Mouse (Mus musculus): ENCODE measurements around the gene Zfp618. TPM values are rescaled to one million over a fixed set of nuclear protein-coding genes. Genes with fewer than 3 reads are reported as not detected.

The Zfp618 gene
- polyA plus RNA-seq, 1 experiment from 2014 or later: 27.6 TPM

DNA sequence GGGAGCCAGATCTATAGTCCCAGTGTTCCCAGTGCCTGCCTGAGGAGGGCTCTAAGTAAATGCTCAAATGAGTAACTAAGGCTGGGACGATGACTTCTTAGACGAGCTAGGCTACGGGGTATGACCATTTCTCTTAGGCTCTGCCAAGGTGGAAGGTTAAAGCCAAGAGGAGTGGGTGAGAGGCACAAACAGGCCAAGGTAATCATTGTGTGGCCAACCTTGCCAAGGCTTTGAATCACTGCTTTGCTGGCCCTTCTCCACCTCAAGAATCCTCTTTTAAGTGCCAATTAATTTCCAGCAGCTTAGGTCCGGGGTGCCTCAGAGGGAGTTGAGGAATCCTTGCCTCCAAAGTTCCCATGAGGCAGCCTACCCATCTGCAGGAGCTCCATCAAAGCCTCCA is 204.7 kb downstream of the Zfp618 start:
- Histone ChIP-seq H3K4me3 (replicated peaks) (no peak overlapping the region), H3K9ac (replicated peaks) (no peak overlapping the region), H3K9me3 (replicated peaks) (no peaks in the 10 kb centered on the region), H3K27ac (replicated peaks) (no peak overlapping the region), H3K36me3 (no peaks in the 10 kb centered on the region), H3K27me3 (replicated peaks) (peaks cover 14% of the 10 kb centered on the region; the same call in 1 of the 2 replicates), H3K4me1 (no peaks in the 10 kb centered on the region), H3K4me2 (no peak overlapping the region)
- no peak for ATAC-seq (ENCODE audit: low FRiP score)
- WGBS: 85% methylated on average over 4 of the region's 4 CpGs

DNA sequence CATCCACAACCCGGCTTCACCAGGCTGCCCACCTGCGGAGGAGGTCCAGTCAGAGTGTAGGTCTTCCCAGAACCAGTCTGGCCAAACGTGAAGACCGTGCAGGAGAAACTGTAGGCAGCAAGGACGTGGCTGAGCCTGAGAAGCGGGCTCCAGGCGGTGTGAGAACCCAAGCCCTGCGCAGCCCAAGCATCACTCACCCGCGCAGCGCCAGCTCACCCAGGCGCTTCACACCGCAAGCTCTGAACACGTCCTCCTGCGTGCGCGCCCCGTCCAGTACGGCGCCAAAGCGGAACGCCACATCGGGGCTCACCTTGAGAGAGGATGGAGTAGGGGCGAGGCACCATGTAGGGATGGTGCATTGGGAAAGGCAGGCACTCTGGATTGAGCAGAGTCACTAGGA is 205.7 kb downstream of the Zfp618 start:
- Histone ChIP-seq H3K4me3 (replicated peaks) (no peak overlapping the region), H3K36me3 (no peaks in the 10 kb centered on the region), H3K27me3 (replicated peaks) (peaks cover 14% of the 10 kb centered on the region; the same call in 1 of the 2 replicates), H3K9me3 (replicated peaks) (no peaks in the 10 kb centered on the region), H3K4me1 (no peaks in the 10 kb centered on the region), H3K4me2 (no peak overlapping the region), H3K9ac (replicated peaks) (no peak overlapping the region), H3K27ac (replicated peaks) (no peak overlapping the region)
- WGBS: 52% methylated on average over 24 of the region's 24 CpGs
- ATAC-seq (ENCODE audit: low FRiP score): no peak

DNA sequence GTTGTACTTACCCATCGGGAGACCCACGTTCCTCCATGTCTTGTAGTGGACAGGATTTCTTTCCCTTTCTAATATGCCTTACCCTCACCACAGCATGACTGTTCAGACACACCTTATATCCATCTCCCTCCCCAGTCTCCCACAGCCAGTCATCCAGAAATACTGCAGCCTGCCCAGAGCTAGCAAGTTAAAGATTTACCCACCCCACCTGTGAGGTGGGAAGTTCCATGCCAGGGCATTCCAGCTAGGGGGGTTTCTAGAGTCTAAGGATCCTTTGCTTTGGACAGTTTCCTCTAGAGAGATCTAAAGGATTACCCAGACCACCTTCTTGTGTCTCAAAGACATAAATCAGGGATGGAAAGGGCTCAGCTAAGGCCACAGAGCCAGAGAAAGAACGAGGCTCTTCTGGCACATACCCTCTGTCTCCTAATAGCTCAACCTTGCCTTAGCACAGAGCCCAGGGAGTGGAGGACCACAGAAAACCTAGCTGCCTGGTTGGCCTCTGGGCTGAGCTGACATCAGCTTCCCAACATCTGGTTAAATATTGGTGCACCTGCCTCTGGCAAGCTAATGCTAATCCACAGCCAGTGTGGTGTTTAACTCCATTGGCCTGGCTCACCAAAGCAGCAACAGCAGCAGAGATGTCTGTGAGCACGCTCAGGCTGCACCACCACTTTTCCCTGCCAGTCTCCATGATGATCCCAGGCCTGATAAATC is 206.8 kb downstream of the Zfp618 start, which contains the start of gene Kif12:
Gene Kif12, minus strand, starts transcription at position 163 of the 717 bp plus-strand sequence.
- no peak within 1 kb of the TSS for H3K27ac ChIP-seq (replicated peaks)
- no peaks in the 10 kb centered on the region for H3K9me3 ChIP-seq (replicated peaks)
- no peak for ATAC-seq (ENCODE audit: low FRiP score)
- H3K4me1 ChIP-seq: no peaks in the 10 kb centered on the region
- WGBS: 78% methylated on average over 4 of the region's 4 CpGs
- H3K4me3 ChIP-seq (replicated peaks): no peak within 1 kb of the TSS
- no peak within 1 kb of the TSS for H3K9ac ChIP-seq (replicated peaks)
- H3K27me3 ChIP-seq (replicated peaks): peaks cover 14% of the 10 kb centered on the region; the same call in 1 of the 2 replicates
- no peak within 1 kb of the TSS for H3K4me2 ChIP-seq
- H3K36me3 ChIP-seq: no peaks in the 10 kb centered on the region

DNA sequence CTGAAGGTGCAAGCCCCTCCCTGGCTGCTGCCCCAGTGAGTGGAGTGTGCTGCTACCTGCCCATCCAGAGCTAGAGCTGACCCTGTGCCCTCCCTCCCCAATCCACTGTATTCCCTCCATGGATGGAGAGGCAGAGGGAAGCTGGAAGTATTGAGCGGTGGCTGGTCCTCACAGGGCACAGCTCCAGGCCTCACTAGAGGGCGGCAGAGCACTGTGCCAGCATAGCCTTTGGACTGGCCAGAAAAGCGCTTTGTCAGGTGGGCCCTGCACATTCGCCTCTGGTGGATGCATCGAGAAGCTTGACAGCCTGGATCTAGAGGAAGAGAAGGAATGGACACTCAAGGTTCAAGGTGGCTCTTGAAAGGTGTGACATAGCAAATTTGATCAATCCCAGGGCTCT is 216.2 kb downstream of the Zfp618 start:
- no peaks in the 10 kb centered on the region for H3K9me3 ChIP-seq (replicated peaks)
- H3K36me3 ChIP-seq: no peaks in the 10 kb centered on the region
- 10% methylated on average over 5 of the region's 5 CpGs for WGBS
- ATAC-seq (ENCODE audit: low FRiP score): peak; percentile 87
- H3K4me1 ChIP-seq: 0 out of 2 replicates have a peak, but pooled peaks cover 4% of the 10 kb centered on the region
- peaks cover 4% of the 10 kb centered on the region; the same call in 1 of the 2 replicates for H3K27me3 ChIP-seq (replicated peaks)
- no peak overlapping the region for H3K27ac ChIP-seq (replicated peaks)
- no peak overlapping the region for H3K4me2 ChIP-seq
- no peak overlapping the region for H3K9ac ChIP-seq (replicated peaks)
- H3K4me3 ChIP-seq (replicated peaks): no peak overlapping the region

DNA sequence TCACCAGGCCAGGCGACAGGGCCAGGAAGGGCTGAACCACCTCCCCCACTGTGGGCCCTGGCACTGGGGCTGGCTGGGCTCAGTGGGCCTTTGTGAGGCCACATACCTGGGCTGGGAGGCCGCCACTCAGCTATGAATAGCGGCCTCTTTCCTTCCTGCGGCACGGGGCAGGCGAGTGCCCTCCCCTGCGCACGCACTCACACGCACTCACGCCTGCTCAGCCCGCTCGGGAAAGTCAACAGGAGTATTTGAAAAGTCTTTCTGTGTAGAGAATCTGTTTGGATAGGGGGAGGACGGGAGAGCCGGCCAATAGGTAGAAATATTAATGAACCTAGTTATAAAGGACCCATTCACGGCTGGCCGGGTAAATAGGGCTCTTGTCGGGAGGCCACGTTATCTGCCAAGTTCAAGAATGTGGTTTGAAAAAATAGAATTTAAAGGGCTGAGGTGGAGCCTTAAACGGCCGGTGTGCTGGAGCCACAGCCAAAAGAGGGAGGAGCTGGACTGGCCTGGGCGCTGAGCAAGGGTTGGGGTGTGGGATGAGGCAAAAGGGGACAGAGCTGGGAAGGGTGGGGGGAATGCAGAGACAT is 221.0 kb downstream of the Zfp618 start:
- H3K27me3 ChIP-seq (replicated peaks): peaks cover 4% of the 10 kb centered on the region; the same call in 1 of the 2 replicates
- ATAC-seq (ENCODE audit: low FRiP score): peak; percentile 28; the same call in 1 of the 2 replicates
- H3K27ac ChIP-seq (replicated peaks): no peak overlapping the region
- H3K9me3 ChIP-seq (replicated peaks): no peaks in the 10 kb centered on the region
- 0 out of 2 replicates have a peak, but pooled peaks cover 4% of the 10 kb centered on the region for H3K4me1 ChIP-seq
- no peak overlapping the region for H3K4me3 ChIP-seq (replicated peaks)
- no peak overlapping the region; the same call in 1 of the 2 replicates for H3K4me2 ChIP-seq
- 53% methylated on average over 21 of the region's 21 CpGs for WGBS
- H3K36me3 ChIP-seq: no peaks in the 10 kb centered on the region
- no peak overlapping the region for H3K9ac ChIP-seq (replicated peaks)

Other genes starting within 250 kb of the Zfp618 start
- 0.28 and 3.2 TPM in 2 replicates for gene Ambp, start 189.2 kb downstream of the Zfp618 start, polyA plus RNA-seq (2015; fragmentation: Nextera tagmentation; extraction: Ambion mirVana)
- gene Kif12, start 206.6 kb downstream of the Zfp618 start, polyA plus RNA-seq (2015; fragmentation: Nextera tagmentation; extraction: Ambion mirVana): 0.05 and 8.4 TPM in 2 replicates
- 2.8 and 4.5 TPM in 2 replicates for gene Col27a1, start 248.4 kb downstream of the Zfp618 start, polyA plus RNA-seq (2015; fragmentation: Nextera tagmentation; extraction: Ambion mirVana)